Mouse (Mus musculus): ENCODE data around the gene Lama4. TPM values are rescaled to one million over a fixed set of nuclear protein-coding genes. Genes with fewer than 3 reads are reported as not detected.

Gene Lama4
- polyA plus RNA-seq (2017; shearing (Covaris generic)), result not detected

DNA sequence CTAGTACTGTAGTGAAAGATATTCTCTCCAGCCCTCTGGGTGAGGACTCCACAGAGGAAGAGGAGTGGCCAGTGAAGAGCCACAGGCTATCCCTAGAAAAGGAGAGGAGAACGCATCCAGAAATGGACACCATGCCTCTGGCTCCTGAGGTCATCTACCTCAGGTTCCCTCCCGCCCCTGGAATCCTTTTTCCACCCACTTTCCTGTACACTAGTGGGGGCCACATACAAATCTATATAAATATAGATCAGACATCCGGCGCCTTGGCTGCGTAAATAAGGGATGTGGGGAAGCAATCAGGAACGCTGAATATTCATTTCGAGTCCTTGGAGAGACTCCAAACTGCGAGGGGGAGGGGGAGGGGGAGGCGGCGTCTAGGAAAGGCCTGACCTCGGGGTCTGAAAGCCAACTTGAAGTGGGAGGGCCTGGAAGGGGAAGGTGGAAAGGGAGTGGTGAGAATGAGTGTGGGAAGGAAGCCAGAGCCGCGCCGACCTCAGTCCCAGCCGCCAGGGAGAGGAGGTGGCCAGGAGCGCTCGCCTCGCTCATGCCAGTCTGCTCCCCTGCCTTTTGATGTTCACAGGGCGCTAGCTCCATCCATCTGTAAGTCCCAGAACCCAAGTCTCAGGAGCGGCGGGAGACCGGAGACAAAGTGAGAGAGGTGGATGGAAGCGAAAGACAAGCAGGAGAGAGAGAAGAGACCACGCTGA is at the start of gene Lama4:
Gene Lama4 (plus strand): TSS at position 441 of the 707 bp plus-strand sequence.
- ATAC-seq, result no peak

DNA sequence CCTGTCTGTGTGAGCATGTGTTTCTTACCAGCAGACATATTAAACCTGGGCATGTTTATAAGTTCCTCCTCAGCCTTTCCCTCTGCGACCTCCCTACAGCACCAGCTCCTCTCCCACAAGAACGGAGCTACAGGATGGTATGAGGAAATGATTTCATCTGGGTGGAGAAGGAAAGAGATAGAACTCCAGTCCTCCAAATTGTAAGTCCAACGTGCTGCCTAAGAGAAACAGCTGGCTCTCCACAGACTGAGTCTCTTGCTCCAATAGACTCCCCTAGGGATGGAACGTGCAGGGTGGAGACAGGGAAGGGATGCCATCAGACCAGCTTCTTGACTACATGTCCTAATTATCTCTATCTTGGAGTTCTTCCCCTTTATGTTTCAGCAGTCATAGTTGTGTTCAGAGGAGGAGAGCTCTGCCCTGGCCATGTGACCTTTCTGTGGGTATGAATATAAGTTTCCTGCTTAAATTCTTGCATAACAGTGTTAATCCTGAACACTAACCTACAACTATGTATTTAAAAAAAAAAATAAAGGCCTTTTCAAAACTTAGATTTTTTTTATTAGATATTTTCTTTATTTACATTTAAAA is 49.2 kb upstream of the Lama4 start:
- no peak for ATAC-seq

DNA sequence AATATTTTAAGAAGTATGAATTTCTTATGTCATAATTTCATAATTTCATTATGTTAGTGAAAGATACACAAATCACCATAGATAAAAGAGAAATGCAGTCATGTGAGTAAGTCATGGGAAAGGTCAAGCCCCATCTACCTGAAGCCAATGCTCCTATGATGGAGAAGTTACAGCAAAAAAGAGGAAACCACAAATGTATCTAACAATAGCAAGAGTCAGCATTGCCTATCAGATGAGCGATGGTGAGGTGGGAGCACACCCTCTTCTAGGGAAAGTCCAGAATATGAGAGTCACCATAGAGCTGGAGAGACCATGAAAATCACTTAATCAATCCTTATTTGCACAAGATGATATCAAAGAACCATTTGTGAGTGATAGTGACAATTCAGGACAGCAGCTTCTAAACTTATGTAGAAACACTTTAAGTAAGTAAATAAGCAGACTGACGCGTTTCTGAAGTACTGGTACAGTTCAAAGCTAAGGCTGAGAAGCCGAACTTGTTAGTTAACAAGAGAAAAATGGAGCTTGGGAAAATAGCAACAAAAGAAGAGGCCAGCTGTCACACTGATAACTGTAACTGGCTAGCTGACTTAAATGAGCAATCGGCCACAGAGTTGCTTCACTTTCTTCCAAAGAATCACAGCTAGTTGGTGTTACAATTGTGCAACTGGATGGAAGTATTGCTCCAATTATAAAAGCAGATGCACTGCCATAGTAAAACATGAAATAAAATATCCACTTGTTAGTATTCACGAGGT is 36.2 kb upstream of the Lama4 start:
- no peak for ATAC-seq

DNA sequence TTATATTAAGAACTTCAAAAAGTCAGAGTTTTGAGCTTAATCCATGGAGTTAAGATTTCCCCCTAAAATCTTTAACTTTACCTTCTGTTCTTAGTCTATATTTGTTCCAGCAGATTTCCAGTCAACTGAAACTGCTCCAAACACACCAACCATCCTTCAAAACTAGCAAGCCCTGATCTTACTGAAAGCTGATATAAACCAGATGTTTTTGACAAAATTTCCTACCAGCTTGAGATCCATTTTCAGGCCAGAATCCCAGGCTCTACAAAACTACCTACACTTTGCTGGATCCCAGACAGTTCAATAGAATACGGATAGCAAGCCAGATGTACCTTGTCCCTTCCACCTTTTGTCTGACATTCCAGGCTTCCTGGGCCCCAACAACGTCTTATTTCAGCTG is 20.6 kb upstream of the Lama4 start:
- ATAC-seq, result no peak

DNA sequence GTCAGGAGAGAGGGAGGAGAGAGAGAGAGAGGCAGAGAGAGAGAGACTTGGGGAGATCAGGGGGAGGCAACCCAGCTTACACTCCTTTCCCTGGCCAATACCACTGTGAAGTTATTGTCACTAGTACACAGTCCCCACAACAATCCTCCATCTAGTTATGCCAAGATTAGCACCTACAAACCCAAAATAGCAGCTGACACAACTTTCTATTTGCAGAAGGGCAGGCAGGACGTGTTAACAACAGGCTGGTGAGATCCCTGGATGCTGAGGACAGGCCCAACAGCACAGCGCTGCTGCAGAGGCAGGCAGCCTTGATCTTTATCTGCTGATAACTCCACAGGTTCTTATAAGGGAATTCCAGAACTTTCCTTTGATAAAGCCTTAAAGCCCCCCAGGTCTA is 3.4 kb upstream of the Lama4 start:
- ATAC-seq, result no peak

DNA sequence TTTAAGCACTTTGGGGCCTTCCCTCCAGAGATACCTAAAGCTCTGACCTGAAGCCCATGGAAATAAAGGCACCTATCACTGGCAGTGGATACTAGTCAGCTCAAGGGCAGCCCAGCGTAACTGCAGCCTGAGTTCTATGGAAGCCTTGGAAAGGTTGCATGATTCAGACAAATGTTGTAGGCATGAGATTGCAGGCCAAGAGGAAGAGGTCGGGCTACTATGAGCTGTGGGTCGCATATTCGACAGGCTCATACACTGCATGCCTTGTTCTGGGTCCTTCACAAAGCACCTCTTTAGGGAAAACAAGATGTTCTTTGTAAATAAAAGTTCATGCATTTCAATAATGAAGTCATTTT is 618 bp upstream of the Lama4 start:
- ATAC-seq, result no peak

DNA sequence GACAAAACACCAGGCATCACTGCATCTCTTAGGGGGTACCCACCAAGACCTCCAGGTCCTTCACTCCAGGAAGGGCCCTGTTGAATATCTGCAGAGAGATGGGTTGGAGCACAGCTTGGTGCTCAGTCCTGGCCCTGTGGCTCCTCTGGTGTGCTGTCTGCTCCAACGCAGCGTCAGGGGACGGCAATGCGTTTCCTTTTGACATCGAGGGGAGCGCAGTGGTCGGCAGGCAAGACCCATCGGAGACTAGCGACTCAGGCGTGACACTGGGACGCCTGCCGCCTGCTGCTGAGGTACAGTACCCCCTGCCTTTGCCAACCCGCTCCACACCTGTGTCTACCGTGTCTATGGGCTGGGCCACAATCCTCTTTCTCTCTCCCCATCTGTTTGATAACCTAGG is 542 bp downstream of the Lama4 start:
- ATAC-seq, result no peak

DNA sequence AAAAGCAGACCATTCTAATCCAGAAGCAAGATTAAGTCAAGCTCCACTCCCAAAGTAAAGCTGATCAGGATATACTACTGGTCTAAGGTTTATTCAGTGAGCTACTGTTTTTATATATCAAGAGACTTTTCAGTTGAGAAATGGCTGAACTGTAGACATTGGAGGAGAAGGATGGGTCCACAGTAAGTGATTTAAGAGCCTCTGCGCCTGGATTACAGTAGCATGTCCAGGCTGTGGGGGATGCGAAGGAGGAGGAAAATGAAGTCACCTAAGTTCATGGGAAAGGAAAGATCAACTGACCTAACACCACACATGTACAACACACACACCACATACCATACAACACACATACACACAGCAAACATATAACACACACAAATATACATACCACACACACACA is 1.3 kb downstream of the Lama4 start:
- no peak for ATAC-seq

DNA sequence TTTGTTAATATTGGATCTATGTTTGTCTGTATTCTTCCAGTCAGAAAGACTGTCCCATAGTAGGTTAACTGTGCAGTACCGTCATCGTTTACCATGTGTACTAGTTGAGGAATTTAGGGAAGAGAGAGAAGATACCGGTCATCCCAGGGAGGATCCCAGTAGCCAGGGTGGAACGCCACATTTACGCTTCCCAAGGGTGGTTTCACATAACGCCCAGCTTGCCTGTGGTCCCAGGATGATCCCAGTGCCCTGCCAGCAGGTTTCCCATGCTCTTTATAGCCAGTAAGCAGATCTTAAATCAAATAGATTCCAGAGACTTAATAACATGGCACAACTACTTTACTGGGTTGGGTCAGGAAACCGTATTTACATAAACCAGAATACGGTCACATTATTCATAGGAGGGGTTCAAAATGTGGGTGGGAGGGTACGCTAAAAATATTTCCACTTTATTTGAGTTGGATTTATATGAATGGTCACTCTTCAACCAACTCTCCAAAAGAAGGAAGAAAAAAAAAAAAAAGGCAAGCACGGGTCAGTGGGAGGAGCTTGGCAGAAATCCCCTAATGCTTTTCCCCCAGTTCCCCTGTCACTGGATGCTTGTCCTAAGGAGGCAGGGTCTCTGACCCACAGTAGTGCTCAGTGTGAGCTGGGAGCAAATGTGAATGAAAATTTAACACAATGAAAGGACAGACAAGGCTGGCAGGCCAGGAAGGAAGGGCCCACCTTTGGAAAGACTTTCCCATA is 3.2 kb downstream of the Lama4 start:
- ATAC-seq, result no peak

DNA sequence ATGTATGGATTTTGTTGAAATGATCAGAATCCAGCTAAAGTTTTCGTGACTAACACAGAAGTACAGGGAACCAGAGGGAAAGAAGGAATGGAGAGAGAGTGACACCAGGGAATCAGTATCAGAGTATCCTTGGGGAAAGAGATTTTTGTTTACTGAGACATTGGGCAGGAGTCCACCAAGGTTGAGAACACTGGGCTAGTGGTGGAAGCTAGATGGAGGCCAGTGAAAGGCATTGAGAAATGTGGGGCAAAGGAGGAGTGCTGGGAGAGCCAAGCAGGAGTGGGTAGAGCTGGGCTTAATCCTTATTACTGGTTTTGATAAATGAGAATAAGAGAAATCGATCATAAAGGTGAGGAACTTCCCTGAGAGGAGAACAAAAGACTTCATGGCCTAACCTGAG is 4.2 kb downstream of the Lama4 start:
- ATAC-seq, result no peak

DNA sequence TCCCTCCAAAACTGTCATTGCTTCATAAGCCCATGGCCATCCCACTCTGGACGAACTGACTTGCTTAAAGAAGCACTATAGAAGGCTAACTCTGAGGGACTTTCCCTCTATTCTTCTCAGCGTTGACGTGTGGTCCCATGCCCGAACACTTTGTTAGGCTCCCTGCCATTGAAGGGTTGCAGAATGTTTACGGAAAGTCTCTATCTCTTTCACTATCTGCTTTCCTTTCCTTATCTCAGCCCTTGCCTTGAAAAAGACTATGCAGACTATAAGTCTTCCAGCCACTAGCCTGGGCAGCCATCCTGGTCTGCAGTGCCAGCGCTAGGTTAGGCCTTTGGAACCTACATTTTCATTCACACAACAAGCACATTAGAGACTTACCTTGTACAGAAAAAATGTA is 4.7 kb downstream of the Lama4 start:
- no peak for ATAC-seq

DNA sequence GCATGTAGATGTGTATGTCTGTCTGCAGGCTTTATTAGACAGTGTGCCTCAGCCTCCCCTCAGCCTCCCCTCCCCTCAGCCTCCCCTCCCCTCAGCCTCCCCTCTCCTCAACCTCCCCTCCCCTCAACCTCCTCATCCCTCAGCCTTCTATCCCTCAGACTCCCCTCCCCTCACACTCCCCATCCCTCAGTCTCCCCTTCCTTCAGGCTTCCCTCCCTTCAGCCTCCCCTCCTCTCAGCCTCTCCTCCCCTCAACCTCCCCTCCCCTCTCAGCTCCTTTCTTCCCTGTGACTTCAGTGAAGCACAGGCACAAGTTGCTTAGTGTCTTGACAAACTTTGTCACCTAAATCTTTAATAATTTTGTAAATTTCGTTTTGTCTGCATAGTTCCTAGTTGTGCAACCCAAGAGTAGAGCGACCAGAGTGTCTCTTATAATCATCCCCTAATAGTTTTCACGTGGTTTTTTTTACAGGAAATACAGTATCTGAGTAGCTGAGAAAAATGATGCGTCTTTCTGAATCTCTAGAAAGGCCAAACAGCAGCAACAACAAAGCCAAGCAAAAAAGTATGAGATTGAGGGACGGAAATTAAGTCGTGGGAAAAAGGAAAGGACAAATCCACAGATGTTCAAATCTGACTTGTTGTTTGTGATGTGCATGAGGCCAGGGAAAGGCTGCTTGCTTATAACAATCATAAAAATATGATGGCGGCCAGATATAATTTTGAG is 7.1 kb downstream of the Lama4 start:
- ATAC-seq, result no peak

DNA sequence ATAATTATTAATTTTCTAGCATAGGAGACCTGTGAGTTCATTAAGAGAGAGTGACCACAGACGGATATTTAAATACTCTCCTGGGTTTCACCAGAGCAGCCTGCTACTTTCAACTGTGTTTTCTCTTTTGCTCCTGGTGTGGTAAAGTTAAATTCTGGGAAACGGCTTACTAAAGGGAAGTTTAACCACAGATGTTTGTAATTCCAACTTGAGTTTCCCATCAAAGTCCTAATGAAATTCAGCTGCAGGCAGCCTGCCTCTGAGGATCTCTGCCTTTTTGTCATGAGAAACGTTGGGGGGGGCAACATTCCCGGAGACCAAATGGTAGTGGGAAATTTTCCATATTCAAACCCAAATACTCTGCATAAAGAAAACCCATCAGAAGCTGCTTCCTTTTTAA is 7.7 kb downstream of the Lama4 start:
- no peak for ATAC-seq

DNA sequence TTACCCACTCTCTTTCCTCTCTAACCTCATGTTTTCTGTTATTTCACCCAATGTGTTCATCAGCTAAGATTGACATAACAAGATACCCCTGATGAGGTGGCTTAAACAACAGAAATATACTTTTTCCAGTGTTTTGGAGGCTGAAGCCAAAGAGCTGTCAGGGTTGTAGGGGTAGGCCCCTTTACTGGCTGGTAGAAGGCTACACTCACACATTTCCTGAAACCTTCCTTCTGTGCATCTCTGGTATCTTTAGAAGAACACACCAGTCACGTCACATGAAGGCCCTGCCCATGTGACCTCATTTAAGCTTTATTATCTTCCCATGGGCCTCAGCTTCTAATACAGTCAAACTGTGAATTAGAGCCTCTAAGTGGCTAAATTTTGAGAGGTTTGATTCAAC is 12.9 kb downstream of the Lama4 start:
- no peak for ATAC-seq

DNA sequence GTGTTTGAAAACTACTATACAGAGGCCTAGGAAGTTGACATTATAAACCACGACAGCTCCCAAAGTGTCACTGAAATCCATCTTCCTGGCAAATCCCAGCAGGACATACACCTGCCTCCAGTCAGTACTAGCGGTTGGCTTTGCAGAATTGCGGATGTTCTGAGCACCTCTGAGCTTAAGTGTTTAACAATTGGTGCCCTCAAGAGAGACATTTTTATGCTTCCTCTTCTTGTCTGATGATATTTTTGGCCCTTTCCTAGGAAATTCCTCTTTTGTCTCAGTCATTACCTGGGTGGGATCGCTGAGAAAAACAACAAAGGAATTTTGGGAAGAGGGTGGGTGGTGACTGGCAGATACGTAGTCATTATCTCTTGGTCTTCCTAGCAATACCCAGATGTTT is 14.4 kb downstream of the Lama4 start:
- ATAC-seq, result no peak

DNA sequence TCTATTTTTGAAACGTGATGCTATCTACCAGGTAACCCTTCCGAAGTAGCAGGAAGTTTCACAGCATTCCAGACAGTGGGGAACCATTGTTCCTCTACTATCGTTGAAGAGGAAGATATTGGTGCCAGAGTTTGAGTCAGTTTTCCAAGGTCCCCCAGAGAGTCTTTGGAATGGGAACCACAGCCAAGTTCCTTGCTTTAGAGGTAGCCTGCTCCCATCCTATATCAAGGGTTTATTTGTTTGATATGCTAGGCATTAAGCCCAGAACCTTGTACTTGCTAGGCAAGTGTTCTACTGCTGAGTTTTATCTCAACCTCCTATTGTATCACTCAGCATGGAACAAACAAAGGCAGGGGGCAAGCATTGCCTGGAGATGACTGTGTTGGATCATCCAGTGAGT is 15.7 kb downstream of the Lama4 start:
- ATAC-seq, result no peak

DNA sequence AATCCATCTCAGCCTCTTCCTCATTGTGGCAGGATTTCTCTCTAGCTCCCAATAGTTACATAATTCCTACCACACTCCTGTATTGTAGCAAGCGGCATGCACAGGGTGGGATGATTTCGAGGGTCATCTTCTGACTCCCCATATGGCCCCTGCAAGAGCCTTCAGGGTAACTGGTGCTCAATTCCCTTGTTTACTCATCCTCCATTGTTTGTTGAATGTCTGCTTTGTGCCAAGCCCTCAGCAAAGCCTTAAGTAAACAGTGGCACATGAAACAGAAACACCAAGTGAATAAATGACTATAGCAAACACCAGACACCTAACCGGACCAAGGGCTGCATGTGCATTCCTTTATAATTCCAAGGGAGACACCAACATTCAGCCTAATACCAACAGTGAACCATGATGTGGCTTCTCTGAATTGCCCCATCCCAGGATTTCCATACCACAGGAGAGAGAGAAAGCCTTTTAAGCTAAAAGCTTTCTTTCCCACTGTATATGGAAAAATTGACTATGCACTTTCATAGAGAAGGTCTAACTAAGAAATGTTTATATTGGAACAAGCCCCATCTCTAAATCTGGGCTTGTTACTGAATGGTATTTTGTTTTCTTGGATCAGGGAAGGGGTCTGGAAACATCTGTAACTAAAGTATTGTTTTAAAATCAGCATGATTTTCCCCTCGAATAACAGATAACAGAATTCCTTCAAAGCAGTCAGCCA is 19.2 kb downstream of the Lama4 start:
- ATAC-seq, result no peak

DNA sequence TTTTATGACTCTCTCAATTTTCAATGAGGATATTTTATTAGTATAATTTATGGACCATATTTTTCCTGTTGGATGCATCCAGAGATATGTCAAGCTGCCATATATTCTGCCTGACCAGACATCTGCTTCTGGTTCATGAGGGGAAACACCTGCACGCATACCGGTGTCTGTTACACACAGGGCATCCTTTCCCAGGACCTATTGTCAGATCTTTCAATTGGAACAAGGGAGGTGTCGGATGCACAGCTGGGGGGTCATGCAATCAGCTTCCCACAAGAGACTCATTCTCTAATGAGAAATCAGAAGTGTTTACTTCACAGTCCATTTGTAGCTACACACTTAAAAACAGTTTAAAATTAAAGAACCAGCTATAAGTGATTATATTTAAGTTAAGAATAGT is 20.7 kb downstream of the Lama4 start:
- ATAC-seq, result no peak

DNA sequence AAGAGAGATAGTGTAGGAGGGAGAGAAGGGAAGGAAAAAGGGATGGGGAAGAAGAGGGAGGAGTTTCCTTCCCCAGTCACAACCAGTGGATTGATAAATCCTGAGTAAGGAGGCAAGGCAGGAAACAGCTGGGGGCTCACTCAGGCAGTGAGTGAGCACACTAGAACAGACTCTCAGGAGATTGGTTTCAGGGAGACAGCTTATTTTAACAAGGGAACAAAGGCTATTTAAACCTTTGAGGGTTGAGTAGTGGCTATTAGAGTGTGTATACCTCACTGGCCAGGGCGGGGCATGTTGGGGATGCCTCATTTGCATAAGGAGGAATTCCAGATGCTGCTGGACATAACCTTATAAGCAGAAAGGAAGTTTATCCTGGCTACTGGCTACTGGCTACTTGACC is 27.5 kb downstream of the Lama4 start:
- no peak for ATAC-seq

DNA sequence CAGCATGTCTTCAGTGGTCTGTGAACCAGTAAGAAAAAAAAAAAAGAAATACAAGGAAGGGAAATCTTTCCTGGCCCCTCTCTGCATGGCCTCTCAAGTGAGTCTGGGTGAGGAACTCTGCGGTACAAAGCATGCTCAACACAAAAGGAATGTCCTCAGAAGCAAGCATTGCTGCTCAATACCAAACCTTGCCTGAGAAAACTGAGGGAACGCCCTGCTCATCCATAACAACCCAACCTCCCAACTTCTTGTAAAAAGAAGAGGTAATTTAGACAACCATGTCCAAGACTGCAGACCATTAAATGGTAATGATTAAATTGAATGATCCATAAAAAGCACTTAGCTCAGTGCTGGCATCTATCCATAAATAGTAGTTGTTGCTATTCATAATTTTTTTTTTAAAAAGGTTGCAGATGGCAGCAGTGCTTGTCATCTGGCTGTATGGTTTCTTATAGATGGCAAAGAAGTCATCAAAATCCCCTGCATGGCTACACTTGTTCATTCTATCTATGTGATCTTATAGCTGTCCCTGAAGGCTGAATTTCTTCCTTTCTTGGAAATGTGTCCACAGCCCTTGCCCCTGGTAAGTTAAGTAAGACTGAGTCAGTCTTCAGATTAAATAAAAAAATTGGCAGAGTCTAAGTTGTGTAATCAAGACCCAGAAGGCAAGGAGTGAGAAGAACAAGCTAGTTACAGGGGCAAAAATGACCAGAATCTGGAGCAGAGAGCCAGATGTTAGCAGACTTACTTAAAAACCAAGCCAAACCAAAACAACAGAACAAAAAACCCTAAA is 28.5 kb downstream of the Lama4 start:
- ATAC-seq, result no peak
